Mouse (Mus musculus) stomach, postnatal 0 days (tissue): ENCODE data around the gene Cab39. TPM values are rescaled to one million over a fixed set of nuclear protein-coding genes. Genes with fewer than 3 reads are reported as not detected.
A peak's percentile ranks its signal among the peaks of the same experiment; 100 is the strongest.

ENCODE experiments used
- ATAC-seq: fragments of 200-750 bp; cut with Nextera tagmentation; 2 replicates; pipeline ENCODE4 v1.8.0; 2017; ENCODE audit not compliant: low FRiP score, low TSS enrichment
- DNase-seq: peaks from one replicate; pipeline ENCODE4 v3.0.0-alpha.2; 2016; ENCODE audit warnings: low spot score
- H3K27ac ChIP-seq: fragments of 300-500 bp; sonication (generic); replicated peaks from 2 replicates; pipeline ENCODE4 v1.5.1; 2014; ENCODE audit warnings: mild to moderate bottlenecking, control low read depth
- H3K27me3 ChIP-seq: fragments of 300-500 bp; sonication (generic); 2 replicates; pipeline ENCODE4 v1.6.1; 2014; ENCODE audit warnings: low read length; ENCODE audit not compliant: control insufficient read depth, insufficient read depth
- H3K36me3 ChIP-seq: fragments of 300-500 bp; sonication (generic); 2 replicates; pipeline ENCODE4 v1.6.1; 2014; ENCODE audit warnings: low read length, mixed read lengths; ENCODE audit not compliant: control insufficient read depth, insufficient read depth
- H3K4me1 ChIP-seq: fragments of 300-500 bp; sonication (generic); replicated peaks from 2 replicates; pipeline ENCODE4 v1.6.1; 2014; ENCODE audit warnings: antibody characterized with exemption; ENCODE audit not compliant: control insufficient read depth, insufficient read depth
- H3K4me2 ChIP-seq: fragments of 300-500 bp; sonication (generic); replicated peaks from 2 replicates; pipeline ENCODE4 v1.6.1; 2014; ENCODE audit warnings: low read depth, mild to moderate bottlenecking, control low read depth, moderate library complexity
- H3K4me3 ChIP-seq: fragments of 300-500 bp; sonication (generic); 2 replicates; pipeline ENCODE4 v1.5.1; 2014; ENCODE audit warnings: low read depth, low read length, control low read depth
- H3K9ac ChIP-seq: fragments of 300-500 bp; sonication (generic); 2 replicates; pipeline ENCODE4 v1.6.1; 2014; ENCODE audit warnings: mild to moderate bottlenecking, low read length, control low read depth, mixed read lengths
- H3K9me3 ChIP-seq: fragments of 300-500 bp; sonication (generic); 2 replicates; pipeline ENCODE4 v1.6.1; 2016; ENCODE audit warnings: low read length; ENCODE audit not compliant: control insufficient read depth
- CTCF ChIP-seq: IDR thresholded peaks from 2 replicates; pipeline ENCODE4 v1.5.1; 2016; ENCODE audit warnings: antibody characterized with exemption, low read depth, mild to moderate bottlenecking, moderate library complexity
- EP300 ChIP-seq: optimal IDR thresholded peaks from 2 replicates; pipeline ENCODE3; 2016; ENCODE audit warnings: antibody characterized with exemption
- WGBS: fragments of 180-500 bp; shearing (Covaris S2); extraction: QIAGEN DNeasy Blood & Tissue Kit; methylation state at CpG from one replicate; pipeline ENCODE4 v1.1.7; 2014; 5-methylcytosine and 5-hydroxymethylcytosine counted together
- microRNA-seq: library from miRNA; unstranded; fragments of <30 nt; microRNA quantifications from one replicate; pipeline ENCODE4, GENCODE M21; 2016
- polyA plus RNA-seq: library from polyadenylated mRNA; unstranded; fragments of >200 nt; fragmentation: Nextera tagmentation; extraction: Ambion mirVana; gene quantifications from 2 replicates; pipeline ENCODE4 v1.2.1, GENCODE M21; 2015

The Cab39 gene
- polyA plus RNA-seq, 1 experiment from 2014 or later, result 29.0 TPM

- Histone ChIP-seq H3K36me3 (no peaks in the 10 kb centered on the region), H3K9ac (0 out of 2 replicates have a peak overlapping the region, but pooled peaks have one; percentile 24), H3K4me1 (peaks cover 39% of the 10 kb centered on the region), H3K27me3 (no peaks in the 10 kb centered on the region), H3K27ac (no peak overlapping the region; the same call in 1 of the 2 replicates), H3K4me2 (no peak overlapping the region), H3K4me3 (no peak overlapping the region), H3K9me3 (no peaks in the 10 kb centered on the region)
- DNase-seq (no peak), ATAC-seq (no peak)
- TF ChIP-seq CTCF (peak; percentile 50), EP300 (no peak)
These were observed 106.1 kb downstream of the Cab39 start for GRCm38 (mm10) chr1:85899388-85899761.

GRCm38 (mm10) chr1:85900521-85901333 is 107.5 kb downstream of the Cab39 start:
- TF ChIP-seq EP300, result peak; percentile 34
- no peak for TF ChIP-seq CTCF
- Histone ChIP-seq H3K36me3 (peaks cover 3% of the 10 kb centered on the region; the same call in 1 of the 2 replicates), H3K27me3 (no peaks in the 10 kb centered on the region), H3K4me1 (peaks cover 39% of the 10 kb centered on the region), H3K4me3 (no peak overlapping the region), H3K9ac (0 out of 2 replicates have a peak overlapping the region, but pooled peaks have one; percentile 27), H3K27ac (peak overlapping the region; percentile 70), H3K9me3 (no peaks in the 10 kb centered on the region), H3K4me2 (peak overlapping the region; percentile 27)
- 52% methylated on average over 7 of the region's 7 CpGs for WGBS
- DNase-seq (no peak), ATAC-seq (no peak)

Small RNA genes within 50 kb of the gene (microRNA-seq; reads per million reads assigned to microRNA genes)
- gene Gm25472, result not detected
- gene Mir8096, result not detected

Other genes starting within 250 kb of the Cab39 start
- gene G530012D18Rik, start 217.8 kb upstream of the Cab39 start, polyA plus RNA-seq, result 0.30 TPM in 1 of 2 replicates, not detected in the other
- gene Sp110, start 194.6 kb upstream of the Cab39 start, polyA plus RNA-seq, result 1.9 and 2.0 TPM in 2 replicates
- 1.1 and 1.8 TPM in 2 replicates for gene Sp140, start 193.1 kb upstream of the Cab39 start, polyA plus RNA-seq
- 3.0 TPM in 2 replicates for gene Sp100, start 143.5 kb upstream of the Cab39 start, polyA plus RNA-seq
- gene A630001G21Rik, start 14.8 kb upstream of the Cab39 start, polyA plus RNA-seq, result 0.50 and 0.72 TPM in 2 replicates
- 134 and 147 TPM in 2 replicates for gene Itm2c, start 100.8 kb downstream of the Cab39 start, polyA plus RNA-seq
- gene 4933407L21Rik, start 135.0 kb downstream of the Cab39 start, polyA plus RNA-seq, result 0.16 and 0.18 TPM in 2 replicates
- 0.08 and 0.16 TPM in 2 replicates for gene Gpr55, start 167.6 kb downstream of the Cab39 start, polyA plus RNA-seq
- gene Spata3, start 223.4 kb downstream of the Cab39 start, polyA plus RNA-seq, result not detected in 2 replicates